Mouse (Mus musculus): ENCODE results near the gene Gm43064.

DNA sequence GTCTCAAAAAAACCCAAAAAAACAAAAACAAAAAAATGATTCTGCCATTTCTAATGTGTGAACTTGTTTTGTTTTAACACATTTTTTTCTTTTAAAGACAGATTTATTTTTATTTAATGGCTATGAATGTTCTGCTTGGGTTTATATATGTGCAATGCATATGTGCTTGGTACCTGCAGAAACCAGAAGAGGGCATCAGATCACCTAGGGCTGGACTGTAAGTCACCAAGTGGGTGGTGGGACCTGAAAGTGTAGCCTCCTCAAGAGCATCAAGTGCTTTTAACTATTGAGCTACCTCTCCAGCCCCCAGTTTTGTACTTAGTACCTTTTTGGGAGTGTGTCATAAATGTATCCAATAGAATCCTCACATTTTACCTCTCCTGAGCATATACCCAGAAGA, 18.2 kb downstream of the Gm43064 start:
- TF ChIP-seq HCFC1 (IDR thresholded peaks at IDR 0.05; ENCODE audit: borderline replicate concordance, insufficient read depth, low read length), result no peak
- no peak for TF ChIP-seq ZC3H11A (IDR thresholded peaks at IDR 0.05; ENCODE audit: borderline replicate concordance, low read depth, low read length)
- TF ChIP-seq ZNF384 (IDR thresholded peaks at IDR 0.05; ENCODE audit: low read depth, low read length), result no peak
- TF ChIP-seq MAFK (IDR thresholded peaks at IDR 0.05; ENCODE audit: insufficient read depth, low read depth, low read length), result no peak
